Mouse (Mus musculus): ENCODE measurements at regions not wholly inside any gene's neighbourhood (a gene's known extent, or its start where the extent isn't known, plus 50 kb on each side); places are given as distances from the start of the nearest gene placed in this dataset.

- no peaks in the 10 kb centered on the region for H3K36me3 ChIP-seq (ENCODE audit: control insufficient read depth, insufficient read depth, low read length)
- 79% methylated on average over 2 of the region's 2 CpGs for WGBS (ENCODE audit: insufficient replicate concordance)
- no peaks in the 10 kb centered on the region for H3K9me3 ChIP-seq (replicated peaks; ENCODE audit: control insufficient read depth, low read length)
- no peak overlapping the region for H3K4me2 ChIP-seq
- no peaks in the 10 kb centered on the region for H3K27me3 ChIP-seq (ENCODE audit: control insufficient read depth, insufficient read depth, low read length)
- no peak overlapping the region for H3K27ac ChIP-seq (ENCODE audit: low read depth, low read length)
- no peak overlapping the region for H3K9ac ChIP-seq (ENCODE audit: low read depth, low read length)
- no peak overlapping the region for H3K4me3 ChIP-seq (ENCODE audit: low read depth, low read length)
- no peak for ATAC-seq (replicated peaks; ENCODE audit: insufficient number of reproducible peaks, low FRiP score, low TSS enrichment)
- H3K4me1 ChIP-seq (ENCODE audit: control insufficient read depth, insufficient read depth, low read length): no peaks in the 10 kb centered on the region
Measured at GRCm38 (mm10) chr10:37720748-37721147, 582.0 kb upstream of the Marcks start.

- no peaks in the 10 kb centered on the region for H3K27me3 ChIP-seq (ENCODE audit: control insufficient read depth, insufficient read depth, low read length)
- no peak overlapping the region for H3K4me3 ChIP-seq (ENCODE audit: low read depth, low read length)
- no peak overlapping the region for H3K4me2 ChIP-seq
- no peak overlapping the region for H3K9ac ChIP-seq (ENCODE audit: low read depth, low read length)
- H3K36me3 ChIP-seq (ENCODE audit: control insufficient read depth, insufficient read depth, low read length): no peaks in the 10 kb centered on the region
- no peaks in the 10 kb centered on the region for H3K9me3 ChIP-seq (replicated peaks; ENCODE audit: control insufficient read depth, low read length)
- H3K27ac ChIP-seq (ENCODE audit: low read depth, low read length): no peak overlapping the region
- H3K4me1 ChIP-seq (ENCODE audit: control insufficient read depth, insufficient read depth, low read length): no peaks in the 10 kb centered on the region
- ATAC-seq (replicated peaks; ENCODE audit: insufficient number of reproducible peaks, low FRiP score, low TSS enrichment): no peak
Measured at GRCm38 (mm10) chr10:37716946-37717345, 578.2 kb upstream of the Marcks start.

- no peak overlapping the region for H3K4me3 ChIP-seq (ENCODE audit: low read depth, low read length)
- H3K9me3 ChIP-seq (replicated peaks; ENCODE audit: control insufficient read depth, low read length): no peaks in the 10 kb centered on the region
- H3K4me1 ChIP-seq (ENCODE audit: control insufficient read depth, insufficient read depth, low read length): no peaks in the 10 kb centered on the region
- no peak overlapping the region for H3K4me2 ChIP-seq
- H3K27ac ChIP-seq (ENCODE audit: low read depth, low read length): no peak overlapping the region
- H3K36me3 ChIP-seq (ENCODE audit: control insufficient read depth, insufficient read depth, low read length): no peaks in the 10 kb centered on the region
- no peak for ATAC-seq (replicated peaks; ENCODE audit: insufficient number of reproducible peaks, low FRiP score, low TSS enrichment)
- H3K27me3 ChIP-seq (ENCODE audit: control insufficient read depth, insufficient read depth, low read length): no peaks in the 10 kb centered on the region
- H3K9ac ChIP-seq (ENCODE audit: low read depth, low read length): no peak overlapping the region
Measured at GRCm38 (mm10) chr10:37711459-37711858, 572.7 kb upstream of the Marcks start.

- no peaks in the 10 kb centered on the region for H3K9me3 ChIP-seq (replicated peaks; ENCODE audit: control insufficient read depth, low read length)
- no peaks in the 10 kb centered on the region for H3K36me3 ChIP-seq (ENCODE audit: control insufficient read depth, insufficient read depth, low read length)
- H3K4me1 ChIP-seq (ENCODE audit: control insufficient read depth, insufficient read depth, low read length): no peaks in the 10 kb centered on the region
- H3K4me2 ChIP-seq: no peak overlapping the region
- no peaks in the 10 kb centered on the region for H3K27me3 ChIP-seq (ENCODE audit: control insufficient read depth, insufficient read depth, low read length)
- H3K9ac ChIP-seq (ENCODE audit: low read depth, low read length): no peak overlapping the region
- WGBS (ENCODE audit: insufficient replicate concordance): 73% methylated on average over 7 of the region's 7 CpGs
- no peak overlapping the region for H3K4me3 ChIP-seq (ENCODE audit: low read depth, low read length)
- no peak overlapping the region for H3K27ac ChIP-seq (ENCODE audit: low read depth, low read length)
- no peak for ATAC-seq (replicated peaks; ENCODE audit: insufficient number of reproducible peaks, low FRiP score, low TSS enrichment)
Measured at GRCm38 (mm10) chr10:37694041-37694690, 555.4 kb upstream of the Marcks start.

GRCm38 (mm10) chr10:37692851-37693250 is 554.1 kb upstream of the Marcks start:
- ATAC-seq (replicated peaks; ENCODE audit: insufficient number of reproducible peaks, low FRiP score, low TSS enrichment): no peak
- Histone ChIP-seq H3K4me1 (ENCODE audit: control insufficient read depth, insufficient read depth, low read length) (no peaks in the 10 kb centered on the region), H3K27ac (ENCODE audit: low read depth, low read length) (no peak overlapping the region), H3K4me3 (ENCODE audit: low read depth, low read length) (no peak overlapping the region), H3K36me3 (ENCODE audit: control insufficient read depth, insufficient read depth, low read length) (no peaks in the 10 kb centered on the region), H3K27me3 (ENCODE audit: control insufficient read depth, insufficient read depth, low read length) (no peaks in the 10 kb centered on the region), H3K9me3 (replicated peaks; ENCODE audit: control insufficient read depth, low read length) (no peaks in the 10 kb centered on the region), H3K9ac (ENCODE audit: low read depth, low read length) (no peak overlapping the region), H3K4me2 (no peak overlapping the region)

GRCm38 (mm10) chr10:37691939-37692338 is 553.2 kb upstream of the Marcks start:
- ATAC-seq (replicated peaks; ENCODE audit: insufficient number of reproducible peaks, low FRiP score, low TSS enrichment): no peak
- no peak overlapping the region for H3K9ac ChIP-seq (ENCODE audit: low read depth, low read length)
- no peak overlapping the region for H3K4me2 ChIP-seq
- no peak overlapping the region for H3K27ac ChIP-seq (ENCODE audit: low read depth, low read length)
- H3K9me3 ChIP-seq (replicated peaks; ENCODE audit: control insufficient read depth, low read length): no peaks in the 10 kb centered on the region
- H3K27me3 ChIP-seq (ENCODE audit: control insufficient read depth, insufficient read depth, low read length): no peaks in the 10 kb centered on the region
- H3K4me3 ChIP-seq (ENCODE audit: low read depth, low read length): no peak overlapping the region
- no peaks in the 10 kb centered on the region for H3K4me1 ChIP-seq (ENCODE audit: control insufficient read depth, insufficient read depth, low read length)
- 73% methylated on average over 2 of the region's 2 CpGs for WGBS (ENCODE audit: insufficient replicate concordance)
- H3K36me3 ChIP-seq (ENCODE audit: control insufficient read depth, insufficient read depth, low read length): no peaks in the 10 kb centered on the region

- H3K4me1 ChIP-seq (ENCODE audit: control insufficient read depth, insufficient read depth, low read length): no peaks in the 10 kb centered on the region
- H3K27me3 ChIP-seq (ENCODE audit: control insufficient read depth, insufficient read depth, low read length): no peaks in the 10 kb centered on the region
- no peaks in the 10 kb centered on the region for H3K36me3 ChIP-seq (ENCODE audit: control insufficient read depth, insufficient read depth, low read length)
- H3K9me3 ChIP-seq (replicated peaks; ENCODE audit: control insufficient read depth, low read length): no peaks in the 10 kb centered on the region
- H3K4me2 ChIP-seq: no peak overlapping the region
- H3K4me3 ChIP-seq (ENCODE audit: low read depth, low read length): no peak overlapping the region
- no peak overlapping the region for H3K27ac ChIP-seq (ENCODE audit: low read depth, low read length)
- no peak overlapping the region for H3K9ac ChIP-seq (ENCODE audit: low read depth, low read length)
- ATAC-seq (replicated peaks; ENCODE audit: insufficient number of reproducible peaks, low FRiP score, low TSS enrichment): no peak
Measured at GRCm38 (mm10) chr10:37683101-37683500, 544.4 kb upstream of the Marcks start.

GRCm38 (mm10) chr10:37680601-37681000 is 541.9 kb upstream of the Marcks start:
- no peaks in the 10 kb centered on the region for H3K4me1 ChIP-seq (ENCODE audit: control insufficient read depth, insufficient read depth, low read length)
- H3K9ac ChIP-seq (ENCODE audit: low read depth, low read length): no peak overlapping the region
- no peak overlapping the region for H3K27ac ChIP-seq (ENCODE audit: low read depth, low read length)
- no peak for ATAC-seq (replicated peaks; ENCODE audit: insufficient number of reproducible peaks, low FRiP score, low TSS enrichment)
- no peaks in the 10 kb centered on the region for H3K27me3 ChIP-seq (ENCODE audit: control insufficient read depth, insufficient read depth, low read length)
- H3K4me2 ChIP-seq: no peak overlapping the region
- H3K4me3 ChIP-seq (ENCODE audit: low read depth, low read length): no peak overlapping the region
- H3K9me3 ChIP-seq (replicated peaks; ENCODE audit: control insufficient read depth, low read length): no peaks in the 10 kb centered on the region
- no peaks in the 10 kb centered on the region for H3K36me3 ChIP-seq (ENCODE audit: control insufficient read depth, insufficient read depth, low read length)

- no peak overlapping the region for H3K4me3 ChIP-seq (ENCODE audit: low read depth, low read length)
- no peak for ATAC-seq (replicated peaks; ENCODE audit: insufficient number of reproducible peaks, low FRiP score, low TSS enrichment)
- H3K4me2 ChIP-seq: no peak overlapping the region
- no peaks in the 10 kb centered on the region for H3K9me3 ChIP-seq (replicated peaks; ENCODE audit: control insufficient read depth, low read length)
- no peak overlapping the region for H3K27ac ChIP-seq (ENCODE audit: low read depth, low read length)
- 65% methylated on average over 1 of the region's 1 CpGs for WGBS (ENCODE audit: insufficient replicate concordance)
- H3K27me3 ChIP-seq (ENCODE audit: control insufficient read depth, insufficient read depth, low read length): no peaks in the 10 kb centered on the region
- no peak overlapping the region for H3K9ac ChIP-seq (ENCODE audit: low read depth, low read length)
- no peaks in the 10 kb centered on the region for H3K4me1 ChIP-seq (ENCODE audit: control insufficient read depth, insufficient read depth, low read length)
- no peaks in the 10 kb centered on the region for H3K36me3 ChIP-seq (ENCODE audit: control insufficient read depth, insufficient read depth, low read length)
Measured at GRCm38 (mm10) chr10:37677826-37678225, 539.1 kb upstream of the Marcks start.

Data from heart, embryonic 11.5 days (tissue).